Mouse (Mus musculus) testis, adult 2 months (tissue): ENCODE data around the gene Dnajc27.

ENCODE experiments used
- CTCF ChIP-seq: fragments of 200-500 bp; IDR thresholded peaks from 2 replicates; pipeline ENCODE4 v1.5.1; 2012; ENCODE audit warnings: low read depth, mild to moderate bottlenecking, inconsistent platforms, low read length, moderate library complexity; ENCODE audit not compliant: control insufficient read depth, insufficient read depth, insufficient replicate concordance
- POLR2A ChIP-seq: fragments of 200-500 bp; IDR thresholded peaks from 2 replicates; pipeline ENCODE4 v1.6.1; 2012; ENCODE audit warnings: low read depth, mild to moderate bottlenecking, inconsistent platforms, low read length, moderate library complexity; ENCODE audit not compliant: control insufficient read depth

DNA sequence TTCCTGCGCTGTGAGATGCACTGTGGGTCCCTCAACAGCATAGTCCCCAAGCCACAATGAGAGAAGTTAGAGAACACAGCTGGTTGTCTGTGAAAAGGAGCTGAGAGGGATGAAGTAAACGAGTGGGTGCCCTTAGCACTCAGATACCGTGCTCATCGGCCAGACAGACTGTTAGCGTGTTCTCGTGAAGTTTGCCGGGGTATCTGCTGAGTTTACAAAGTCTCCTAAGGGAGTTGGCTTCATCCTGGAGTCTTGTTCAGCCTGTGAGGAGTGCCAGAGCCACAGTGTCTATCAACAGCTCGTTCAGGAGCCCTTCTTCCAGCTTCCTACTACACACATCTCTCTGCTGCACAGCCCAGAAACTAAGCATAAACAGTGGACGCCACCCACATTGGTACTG is 33.7 kb downstream of the Dnajc27 start:
- TF ChIP-seq CTCF, result no peak
- TF ChIP-seq POLR2A, result no peak
